In genomic region chr4:8068086-8068485, GRCm38 (mm10) we compare ENCODE assay signal across 21 mouse cellular contexts.
DNase-seq lines count a peak whose midpoint lies in the region; ATAC-seq and TF ChIP-seq lines count a peak whose summit lies in the region.
"Had no signal": no experiment of that assay in that cellular context is flagged by ENCODE, and none has a peak within 500 bp of the region (broad histone marks: within the 10 kb centered on the region; RNA-seq: fewer than 3 reads in every experiment).

No protein-coding gene starts in this region.

- no peak overlapping the region for H3K9ac ChIP-seq in forebrain, embryonic 15.5 days (replicated peaks)
- H3K9ac ChIP-seq: embryonic facial prominence, embryonic 12.5 days; forebrain, postnatal 0 days; heart, embryonic 13.5 days; hindbrain, embryonic 13.5 days had no signal

- no peak for TF ChIP-seq CTCF in kidney, adult 2 months (conservative IDR thresholded peaks at IDR 0.05; ENCODE audit: insufficient read depth, insufficient read length, low read depth, low read length)
- TF ChIP-seq CTCF in lung, adult 2 months (IDR thresholded peaks at IDR 0.05; ENCODE audit: insufficient read depth, low read length) = no peak

- H3K27me3 ChIP-seq in kidney, adult 2 months (replicated peaks; ENCODE audit: control insufficient read depth, insufficient read depth, low read length) = no peaks in the 10 kb centered on the region
- H3K27me3 ChIP-seq in forebrain, embryonic 15.5 days = no peaks in the 10 kb centered on the region
- H3K27me3 ChIP-seq: embryonic facial prominence, embryonic 12.5 days; heart, embryonic 13.5 days; hindbrain, embryonic 13.5 days had no signal

- TF ChIP-seq POLR2A in kidney, adult 2 months (IDR thresholded peaks at IDR 0.05; ENCODE audit: low read depth, low read length) = no peak
- no peak for TF ChIP-seq POLR2A in lung, adult 2 months (IDR thresholded peaks at IDR 0.05; ENCODE audit: borderline replicate concordance, extremely low read depth, low read depth, low read length)

- no peaks in the 10 kb centered on the region for H3K9me3 ChIP-seq in forebrain, embryonic 15.5 days
- H3K9me3 ChIP-seq: embryonic facial prominence, embryonic 12.5 days; heart, embryonic 13.5 days; hindbrain, embryonic 13.5 days had no signal

- no peak for ATAC-seq in forebrain, embryonic 15.5 days (replicated peaks)
- ATAC-seq: activated CD4-positive, CD25-positive, alpha-beta regulatory T cell, adult 4 months; CD4-positive, CD25-positive, alpha-beta regulatory T cell, adult 4 months; forebrain, postnatal 0 days; hindbrain, postnatal 0 days had no signal

- DNase-seq in kidney, adult 2 months = peak; percentile 12
- DNase-seq in kidney, postnatal 10 days = no peak
- DNase-seq in lung, postnatal 25 days (ENCODE audit: low spot score) = peak; percentile 1
- no peak for DNase-seq in lung, adult 2 months
- peak; percentile 3 for DNase-seq in adipocyte (ENCODE audit: low spot score)
- DNase-seq in layer of hippocampus, adult 9-10 months (ENCODE audit: low spot score) = no peak
- DNase-seq: adrenal gland, adult 2 months; adrenal gland, postnatal 25 days; B cell, adult 2 months; cerebellum, adult 18-20 months; cerebellum, postnatal 10 days; forebrain, postnatal 0 days; gastrocnemius, postnatal 14 days; heart, adult 2 months had no signal

- H3K4me2 ChIP-seq in forebrain, embryonic 15.5 days (replicated peaks) = no peak overlapping the region
- H3K4me2 ChIP-seq: embryonic facial prominence, embryonic 12.5 days; heart, embryonic 13.5 days; hindbrain, embryonic 13.5 days had no signal

- WGBS in kidney, adult 2 months = 25% methylated on average over 2 of the region's 2 CpGs
- 25% methylated on average over 2 of the region's 2 CpGs for WGBS in lung, adult 2 months
- 54% methylated on average over 2 of the region's 2 CpGs for WGBS in forebrain, embryonic 15.5 days

- H3K4me3 ChIP-seq in kidney, adult 2 months (ENCODE audit: insufficient read depth, low read depth, low read length) = no peak overlapping the region
- H3K4me3 ChIP-seq in lung, adult 2 months (replicated peaks; ENCODE audit: extremely low read depth, low read depth, low read length) = no peak overlapping the region
- no peak overlapping the region for H3K4me3 ChIP-seq in forebrain, embryonic 15.5 days
- H3K4me3 ChIP-seq: embryonic facial prominence, embryonic 12.5 days; heart, adult 2 months; heart, embryonic 13.5 days; hindbrain, embryonic 13.5 days had no signal

- H3K36me3 ChIP-seq in kidney, adult 2 months (ENCODE audit: control insufficient read depth, insufficient read depth, low read length) = no peaks in the 10 kb centered on the region
- no peaks in the 10 kb centered on the region for H3K36me3 ChIP-seq in forebrain, embryonic 15.5 days
- H3K36me3 ChIP-seq: embryonic facial prominence, embryonic 12.5 days; heart, embryonic 13.5 days; hindbrain, embryonic 13.5 days had no signal

- no peaks in the 10 kb centered on the region for H3K4me1 ChIP-seq in kidney, adult 2 months (ENCODE audit: control insufficient read depth, insufficient read depth, low read length)
- no peaks in the 10 kb centered on the region for H3K4me1 ChIP-seq in lung, adult 2 months (ENCODE audit: control insufficient read depth, insufficient read depth, low read length)
- H3K4me1 ChIP-seq in forebrain, embryonic 15.5 days = no peaks in the 10 kb centered on the region
- H3K4me1 ChIP-seq: embryonic facial prominence, embryonic 12.5 days; heart, embryonic 13.5 days; hindbrain, embryonic 13.5 days had no signal

- no peak overlapping the region for H3K27ac ChIP-seq in kidney, adult 2 months (ENCODE audit: insufficient read depth, low read depth, low read length)
- H3K27ac ChIP-seq in forebrain, embryonic 15.5 days (replicated peaks) = no peak overlapping the region
- H3K27ac ChIP-seq: embryonic facial prominence, embryonic 12.5 days; heart, embryonic 13.5 days; hindbrain, embryonic 13.5 days; hindbrain, postnatal 0 days had no signal

Comparison
In these comparisons a context has a peak if more than half of its experiments do, and no peak if none do; other contexts are left out.
1. DNase-seq: peak in kidney, adult 2 months (single experiment), lung, postnatal 25 days (single experiment) and adipocyte (single experiment); none in kidney, postnatal 10 days (single experiment), lung, adult 2 months (single experiment) and layer of hippocampus, adult 9-10 months (single experiment).